Mouse (Mus musculus): ENCODE measurements around the gene Nsl1. TPM values are rescaled to one million over a fixed set of nuclear protein-coding genes. Genes with fewer than 3 reads are reported as not detected.

Gene Nsl1
- polyA plus RNA-seq, 1 experiment from 2014 or later = 21.8 TPM

DNA sequence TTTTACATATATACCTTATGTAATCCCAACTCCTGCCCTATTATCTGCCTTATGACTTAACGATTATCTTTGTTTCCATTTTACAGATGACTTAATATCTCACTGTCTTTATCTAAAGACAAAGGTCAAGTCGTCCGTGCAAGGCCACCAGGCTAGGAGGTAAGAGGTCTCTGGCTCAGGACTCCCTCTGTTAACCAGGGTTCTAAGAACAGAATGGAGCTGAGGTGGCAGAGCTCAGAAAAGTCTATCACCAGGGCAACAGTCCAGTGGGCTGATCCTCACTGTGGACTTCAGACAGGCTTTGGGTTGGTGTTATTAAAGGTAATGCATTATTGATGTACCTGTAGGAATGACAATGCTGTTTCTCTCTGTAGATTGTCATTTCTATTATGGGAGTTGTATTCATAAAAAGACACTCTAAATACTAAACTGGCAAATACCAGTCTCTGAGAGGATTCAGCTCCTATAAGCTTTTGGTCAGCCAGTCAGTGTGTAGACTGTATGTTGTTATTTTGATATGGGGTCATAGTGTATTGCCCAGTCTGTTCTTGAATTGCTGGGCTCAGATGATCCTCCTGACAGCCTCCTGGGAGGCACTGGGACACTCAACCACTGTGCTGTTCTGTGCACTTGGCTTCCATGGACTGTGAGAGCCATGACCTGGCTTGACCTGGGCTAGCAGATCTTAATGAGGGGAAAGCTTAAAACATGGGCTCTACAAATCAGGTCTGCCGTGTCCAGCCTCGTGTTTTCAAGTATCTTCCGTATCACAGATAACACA lies 26.1 kb upstream of the Nsl1 start, which contains the start of gene Spata45:
Gene Spata45 (plus strand): TSS at position 86 of the 781 bp plus-strand sequence.
- no peak within 1 kb of the TSS for H3K27ac ChIP-seq
- no peaks in the 10 kb centered on the region for H3K9me3 ChIP-seq
- 72% methylated on average over 6 of the region's 6 CpGs for WGBS
- H3K4me1 ChIP-seq = peaks cover 3% of the 10 kb centered on the region; the same call in 1 of the 2 replicates
- H3K4me3 ChIP-seq = no peak within 1 kb of the TSS
- no peaks in the 10 kb centered on the region for H3K36me3 ChIP-seq
- DNase-seq (ENCODE audit: low spot score) = no peak
- H3K27me3 ChIP-seq (ENCODE audit: insufficient read depth, poor library complexity, severe bottlenecking) = no peaks in the 10 kb centered on the region

DNA sequence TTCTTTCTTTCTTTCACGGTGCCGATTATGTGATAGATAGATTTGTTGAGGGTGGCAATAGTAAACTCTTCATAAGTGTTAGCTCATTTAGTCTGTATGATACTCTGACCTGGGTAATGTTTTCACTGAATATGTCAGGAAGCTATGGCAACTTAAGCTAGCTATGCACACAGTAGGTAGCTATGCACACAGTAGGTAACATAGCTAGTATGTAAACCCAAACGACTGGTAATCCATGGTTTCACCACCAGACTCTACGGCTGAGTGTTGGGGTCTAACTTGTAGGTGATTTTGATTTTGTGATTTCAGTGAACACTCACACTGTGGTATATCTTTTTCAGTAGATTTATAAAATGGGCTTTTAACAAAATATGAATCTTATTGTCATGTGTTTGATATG lies 24.8 kb upstream of the Nsl1 start:
- Histone ChIP-seq H3K36me3 (no peaks in the 10 kb centered on the region), H3K9me3 (no peaks in the 10 kb centered on the region), H3K27ac (no peak overlapping the region), H3K27me3 (ENCODE audit: insufficient read depth, poor library complexity, severe bottlenecking) (no peaks in the 10 kb centered on the region), H3K4me1 (no peaks in the 10 kb centered on the region), H3K4me3 (no peak overlapping the region)
- WGBS = 93% methylated on average over 4 of the region's 4 CpGs
- DNase-seq (ENCODE audit: low spot score) = no peak

DNA sequence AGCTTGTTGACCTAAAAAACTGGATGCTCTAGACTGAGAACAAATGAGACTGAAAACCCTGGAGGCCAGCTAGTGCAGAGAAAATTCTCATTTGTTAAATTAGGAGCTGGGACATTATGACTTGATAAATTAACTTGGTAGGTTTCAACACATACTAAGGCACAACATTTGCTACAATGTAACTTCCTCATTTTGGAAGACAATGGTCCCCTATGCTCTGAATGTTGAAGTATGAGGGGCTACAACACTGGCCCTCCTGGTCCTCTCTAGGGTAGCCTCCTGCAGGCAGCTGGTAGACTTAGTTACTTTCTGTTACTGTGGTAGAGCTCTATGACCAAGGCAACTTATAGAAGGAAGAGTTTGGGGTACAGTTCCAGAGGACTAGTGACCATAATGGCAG lies 21.5 kb upstream of the Nsl1 start:
- DNase-seq (ENCODE audit: low spot score) = peak; percentile 27

DNA sequence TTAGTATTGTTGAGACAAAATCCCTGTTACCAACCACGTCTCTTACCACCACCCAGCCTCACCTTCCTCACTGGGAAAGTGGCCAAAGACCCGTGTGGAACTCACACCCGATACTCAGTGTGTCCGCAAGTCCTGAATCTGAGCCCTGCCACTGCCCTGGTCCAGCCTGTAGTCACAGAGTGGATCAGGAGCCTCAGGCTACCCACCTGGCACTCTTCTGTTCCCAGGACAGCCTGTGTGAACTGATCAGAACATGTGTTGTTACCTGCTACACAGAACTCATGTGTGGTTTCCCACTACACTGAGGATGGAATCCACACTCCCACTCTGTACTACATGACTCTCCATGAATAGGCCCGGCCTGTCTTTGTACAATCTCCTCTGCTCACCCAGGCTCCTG lies 20.7 kb upstream of the Nsl1 start:
- 79% methylated on average over 5 of the region's 5 CpGs for WGBS
- no peaks in the 10 kb centered on the region for H3K36me3 ChIP-seq
- no peaks in the 10 kb centered on the region for H3K9me3 ChIP-seq
- peak; percentile 51 for DNase-seq (ENCODE audit: low spot score)
- H3K4me3 ChIP-seq = no peak overlapping the region
- no peak overlapping the region for H3K27ac ChIP-seq
- H3K27me3 ChIP-seq (ENCODE audit: insufficient read depth, poor library complexity, severe bottlenecking) = no peaks in the 10 kb centered on the region
- H3K4me1 ChIP-seq = 0 out of 2 replicates have a peak, but pooled peaks cover 4% of the 10 kb centered on the region

More for the DNA sequence above, 21.5 kb upstream of the Nsl1 start:
- H3K4me3 ChIP-seq = no peak overlapping the region
- H3K9me3 ChIP-seq = no peaks in the 10 kb centered on the region
- H3K27me3 ChIP-seq (ENCODE audit: insufficient read depth, poor library complexity, severe bottlenecking) = no peaks in the 10 kb centered on the region
- no peaks in the 10 kb centered on the region for H3K36me3 ChIP-seq
- H3K27ac ChIP-seq = no peak overlapping the region
- H3K4me1 ChIP-seq = 0 out of 2 replicates have a peak, but pooled peaks cover 2% of the 10 kb centered on the region

DNA sequence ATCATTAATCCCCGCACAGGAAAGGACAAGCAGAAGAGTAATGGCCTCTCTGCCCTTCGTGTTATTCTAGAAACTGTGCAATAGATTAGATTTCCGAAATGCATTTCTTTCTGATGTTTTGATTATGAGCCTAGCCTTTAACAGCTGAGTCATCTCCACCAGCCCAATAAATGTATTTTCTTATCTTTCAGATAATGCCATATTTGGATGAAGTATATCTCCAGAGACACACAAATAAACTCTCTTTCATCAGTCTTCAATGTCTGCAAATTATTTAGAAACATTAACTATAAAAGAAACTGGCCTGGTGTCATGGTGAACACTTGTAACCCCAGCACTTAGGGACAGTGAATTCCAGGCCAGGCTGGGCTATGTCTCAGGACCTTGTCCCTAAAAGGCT lies 20.1 kb upstream of the Nsl1 start:
- H3K36me3 ChIP-seq = no peaks in the 10 kb centered on the region
- no peak overlapping the region for H3K4me3 ChIP-seq
- no peak overlapping the region for H3K27ac ChIP-seq
- no peaks in the 10 kb centered on the region for H3K27me3 ChIP-seq (ENCODE audit: insufficient read depth, poor library complexity, severe bottlenecking)
- no peak for DNase-seq (ENCODE audit: low spot score)
- H3K4me1 ChIP-seq = 0 out of 2 replicates have a peak, but pooled peaks cover 4% of the 10 kb centered on the region
- 82% methylated on average over 3 of the region's 3 CpGs for WGBS
- no peaks in the 10 kb centered on the region for H3K9me3 ChIP-seq

DNA sequence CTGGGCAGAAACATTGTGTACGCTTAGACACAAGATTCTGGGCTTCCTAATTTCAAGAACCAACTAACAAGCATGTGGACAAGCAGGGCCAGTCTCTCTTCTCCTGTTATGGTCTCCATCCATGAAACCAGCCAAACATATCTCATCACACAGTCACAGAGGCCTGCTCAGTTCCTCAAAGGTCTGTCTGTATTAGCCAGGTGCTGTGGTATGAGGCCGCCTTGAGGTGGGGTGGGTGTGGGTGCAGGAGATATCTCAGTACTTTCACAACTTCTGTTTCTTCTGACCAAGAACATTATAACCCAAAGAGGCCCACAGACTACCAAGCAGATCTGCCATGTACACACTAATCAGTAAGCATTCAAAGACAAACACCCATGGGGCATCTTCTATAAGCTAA lies 17.5 kb upstream of the Nsl1 start:
- no peak overlapping the region for H3K4me3 ChIP-seq
- 0 out of 2 replicates have a peak overlapping the region, but pooled peaks have one; percentile 13 for H3K27ac ChIP-seq
- no peaks in the 10 kb centered on the region for H3K27me3 ChIP-seq (ENCODE audit: insufficient read depth, poor library complexity, severe bottlenecking)
- no peaks in the 10 kb centered on the region for H3K9me3 ChIP-seq
- 0 out of 2 replicates have a peak, but pooled peaks cover 4% of the 10 kb centered on the region for H3K4me1 ChIP-seq
- 91% methylated on average over 2 of the region's 2 CpGs for WGBS
- DNase-seq (ENCODE audit: low spot score) = no peak
- no peaks in the 10 kb centered on the region for H3K36me3 ChIP-seq

DNA sequence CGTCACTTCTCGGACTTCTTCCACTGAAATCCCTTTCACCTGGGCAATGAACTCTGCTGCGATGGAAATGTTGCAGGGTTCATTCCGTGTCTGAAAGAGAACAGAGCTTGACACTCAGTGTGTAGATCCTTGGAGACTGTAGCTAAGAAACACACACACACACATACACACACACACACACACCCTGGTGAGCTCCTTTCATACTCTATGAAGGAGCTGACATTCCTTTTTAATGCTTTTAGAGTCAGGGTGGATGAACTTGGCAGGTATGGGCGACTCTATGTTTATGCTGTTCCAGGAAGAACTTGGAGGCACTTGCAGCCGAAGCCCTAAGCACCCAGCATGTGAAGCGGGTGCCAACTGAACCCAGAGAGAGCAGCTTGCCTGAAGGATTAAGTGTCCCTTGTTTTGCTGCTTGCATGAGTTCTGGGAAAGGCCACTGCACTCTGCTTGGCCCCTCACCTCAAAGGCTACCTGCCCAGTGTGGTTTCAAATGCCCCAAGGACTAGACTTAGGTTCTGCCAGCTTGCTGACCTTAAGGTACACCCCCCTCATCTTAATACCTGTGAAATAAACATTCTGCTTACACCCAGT lies 16.5 kb upstream of the Nsl1 start:
- WGBS = 69% methylated on average over 7 of the region's 7 CpGs
- Histone ChIP-seq H3K36me3 (no peaks in the 10 kb centered on the region), H3K4me1 (0 out of 2 replicates have a peak, but pooled peaks cover 4% of the 10 kb centered on the region), H3K27me3 (ENCODE audit: insufficient read depth, poor library complexity, severe bottlenecking) (no peaks in the 10 kb centered on the region), H3K4me3 (no peak overlapping the region), H3K27ac (no peak overlapping the region), H3K9me3 (no peaks in the 10 kb centered on the region)
- no peak for DNase-seq (ENCODE audit: low spot score)

DNA sequence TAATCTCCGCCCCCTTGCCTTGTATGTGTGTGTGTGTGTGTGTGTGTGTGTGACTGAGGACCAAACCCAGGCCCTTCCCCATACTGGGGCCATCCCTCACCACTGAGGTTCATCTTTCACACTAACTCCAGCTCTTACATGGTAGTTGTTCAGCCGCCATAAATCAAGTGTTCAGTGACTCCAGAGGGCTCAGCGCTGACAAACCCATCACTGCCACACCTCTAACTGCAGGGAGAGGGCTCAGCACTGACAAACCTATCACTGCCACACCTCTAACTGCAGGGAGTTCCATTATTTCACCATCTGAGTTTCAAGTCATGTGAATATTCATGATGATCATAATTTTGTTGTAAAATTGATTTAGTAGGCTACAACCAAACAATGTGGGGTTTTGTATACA lies 9.3 kb upstream of the Nsl1 start:
- no peak for DNase-seq (ENCODE audit: low spot score)
- Histone ChIP-seq H3K9me3 (no peaks in the 10 kb centered on the region), H3K36me3 (peaks cover 4% of the 10 kb centered on the region; the same call in 1 of the 2 replicates), H3K4me1 (peaks cover 6% of the 10 kb centered on the region; the same call in 1 of the 2 replicates), H3K27ac (no peak overlapping the region), H3K27me3 (ENCODE audit: insufficient read depth, poor library complexity, severe bottlenecking) (no peaks in the 10 kb centered on the region), H3K4me3 (no peak overlapping the region)
- 63% methylated on average over 3 of the region's 3 CpGs for WGBS

DNA sequence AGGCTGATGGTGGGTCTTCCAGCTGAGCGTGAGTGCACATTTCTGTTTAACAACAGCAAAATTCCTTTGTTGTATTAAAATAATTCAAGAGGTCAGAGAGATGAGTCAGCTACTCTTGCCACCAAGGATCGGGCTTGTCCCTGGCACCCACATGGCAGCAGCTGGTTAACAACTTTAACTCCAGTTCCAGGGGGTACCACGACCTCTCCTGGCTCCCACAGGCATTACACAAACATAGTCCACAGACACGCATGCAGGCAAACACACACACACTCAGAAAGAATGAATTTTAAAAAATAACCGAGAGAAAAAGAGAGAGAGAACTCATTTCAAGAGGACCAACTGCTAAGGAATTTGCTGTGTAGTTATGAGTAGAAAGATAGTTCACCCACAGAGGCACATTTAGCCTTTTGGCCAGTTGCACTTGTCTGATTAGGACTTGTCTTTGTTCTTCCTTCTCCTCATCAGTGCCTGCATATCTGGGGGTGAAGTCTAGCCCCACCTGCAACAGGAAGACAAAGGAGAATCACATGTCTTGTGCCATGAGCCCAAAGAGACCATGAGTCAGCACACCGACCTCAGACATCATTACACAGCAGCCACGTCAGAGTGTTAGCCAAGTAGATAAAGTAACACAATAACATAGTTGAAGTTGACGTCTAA lies 7.8 kb upstream of the Nsl1 start:
- no peak overlapping the region for H3K4me3 ChIP-seq
- H3K27ac ChIP-seq = peak overlapping the region; percentile 43; the same call in 1 of the 2 replicates

DNA sequence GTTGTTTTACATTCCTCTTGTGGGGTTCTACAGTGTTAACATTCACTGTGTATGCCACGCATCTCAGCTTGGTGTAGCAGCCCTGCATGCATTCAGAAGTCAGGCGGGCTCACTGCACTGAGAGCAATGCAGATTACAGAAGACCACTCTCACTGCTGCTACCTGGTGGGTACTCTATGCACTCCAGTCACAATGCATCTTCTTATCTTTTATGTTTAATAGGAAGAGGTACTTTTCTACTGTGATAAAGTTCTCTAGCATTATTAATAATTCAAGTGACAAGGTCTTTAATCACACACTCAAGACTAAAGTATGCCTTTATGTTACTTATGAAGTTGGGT lies 7.3 kb upstream of the Nsl1 start:
- H3K27me3 ChIP-seq (ENCODE audit: insufficient read depth, poor library complexity, severe bottlenecking) = no peaks in the 10 kb centered on the region
- no peak for DNase-seq (ENCODE audit: low spot score)
- WGBS = 44% methylated on average over 2 of the region's 2 CpGs
- H3K27ac ChIP-seq = no peak overlapping the region
- no peak overlapping the region for H3K4me3 ChIP-seq
- H3K4me1 ChIP-seq = peaks cover 6% of the 10 kb centered on the region; the same call in 1 of the 2 replicates
- H3K36me3 ChIP-seq = peaks cover 5% of the 10 kb centered on the region; the same call in 1 of the 2 replicates
- H3K9me3 ChIP-seq = no peaks in the 10 kb centered on the region

More for the DNA sequence above, 7.8 kb upstream of the Nsl1 start:
- no peaks in the 10 kb centered on the region for H3K27me3 ChIP-seq (ENCODE audit: insufficient read depth, poor library complexity, severe bottlenecking)
- no peaks in the 10 kb centered on the region for H3K9me3 ChIP-seq
- peaks cover 5% of the 10 kb centered on the region; the same call in 1 of the 2 replicates for H3K36me3 ChIP-seq
- peak; percentile 90 for DNase-seq (ENCODE audit: low spot score)
- WGBS = 58% methylated on average over 8 of the region's 8 CpGs
- H3K4me1 ChIP-seq = peaks cover 6% of the 10 kb centered on the region; the same call in 1 of the 2 replicates

DNA sequence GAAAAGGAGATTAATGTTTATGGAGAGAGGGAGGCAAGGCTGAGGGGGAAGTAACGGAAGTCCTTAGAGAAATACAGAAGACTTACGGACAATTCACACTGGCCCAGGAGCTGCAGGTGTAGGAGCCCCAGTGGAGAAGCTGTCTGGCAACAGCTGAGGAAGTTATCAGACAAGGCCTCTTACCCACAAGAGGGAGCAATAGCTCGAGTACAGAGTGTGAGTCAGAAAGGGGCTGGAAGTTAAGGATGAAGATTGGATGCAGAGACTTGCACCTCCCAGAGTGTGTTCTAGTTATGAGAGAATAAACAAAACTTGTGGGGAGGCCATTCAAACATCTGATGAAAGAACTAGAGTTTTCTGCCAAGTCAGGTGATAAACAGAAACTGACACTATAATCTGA lies 5.4 kb upstream of the Nsl1 start:
- Histone ChIP-seq H3K4me3 (no peak overlapping the region), H3K27me3 (ENCODE audit: insufficient read depth, poor library complexity, severe bottlenecking) (no peaks in the 10 kb centered on the region), H3K9me3 (no peaks in the 10 kb centered on the region), H3K27ac (no peak overlapping the region), H3K4me1 (peaks cover 14% of the 10 kb centered on the region; the same call in 1 of the 2 replicates), H3K36me3 (peaks cover 5% of the 10 kb centered on the region; the same call in 1 of the 2 replicates)
- WGBS = 54% methylated on average over 3 of the region's 3 CpGs
- DNase-seq (ENCODE audit: low spot score) = no peak

DNA sequence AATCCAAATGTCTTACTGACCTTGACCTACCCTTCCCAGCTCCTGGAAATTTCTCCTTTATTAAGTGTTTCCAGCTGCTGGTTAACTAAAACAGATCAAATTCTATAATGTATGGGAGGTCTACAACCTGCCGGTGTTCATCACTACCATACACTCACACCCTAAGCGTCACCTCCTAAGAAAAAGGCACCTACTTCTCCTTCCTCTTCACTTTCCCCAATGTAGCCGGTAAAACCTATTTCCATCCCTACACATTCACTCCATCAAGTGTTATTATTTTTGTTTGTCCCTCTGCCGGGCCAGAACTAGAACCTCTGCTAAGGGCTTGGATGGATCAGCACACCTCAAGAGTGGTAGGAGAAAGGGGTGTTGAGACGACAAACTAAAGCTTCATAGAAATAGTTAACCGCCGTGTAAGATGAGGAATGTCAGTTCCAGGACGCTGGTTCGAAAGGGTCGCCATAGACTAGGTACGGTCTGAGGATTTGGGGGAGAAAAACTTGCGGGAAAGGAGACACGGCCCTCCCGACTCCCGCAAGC lies 501 bp upstream of the Nsl1 start:
- peak overlapping the region; percentile 95 for H3K27ac ChIP-seq

More for the DNA sequence above, 501 bp upstream of the Nsl1 start:
- H3K36me3 ChIP-seq = peaks cover 30% of the 10 kb centered on the region
- 8% methylated on average over 15 of the region's 15 CpGs for WGBS
- peak overlapping the region; percentile 92 for H3K4me3 ChIP-seq
- no peaks in the 10 kb centered on the region for H3K9me3 ChIP-seq
- H3K4me1 ChIP-seq = peaks cover 22% of the 10 kb centered on the region
- no peak for DNase-seq (ENCODE audit: low spot score)
- no peaks in the 10 kb centered on the region for H3K27me3 ChIP-seq (ENCODE audit: insufficient read depth, poor library complexity, severe bottlenecking)
